Mouse (Mus musculus): ENCODE results near the gene Trhr2.

Trhr2 gene

GRCm38 (mm10) chr8:122360696-122361416 lies at the start of gene Trhr2:
Gene Trhr2, minus strand, starts transcription at chr8:122360746.
- DNase-seq (ENCODE audit: low read depth, low spot score), result no peak

- no peak for DNase-seq (ENCODE audit: low read depth, low spot score)
These were observed 47.1 kb upstream of the Trhr2 start for GRCm38 (mm10) chr8:122407678-122408077.

GRCm38 (mm10) chr8:122405146-122405805 lies 44.7 kb upstream of the Trhr2 start:
- no peak for DNase-seq (ENCODE audit: low read depth, low spot score)

GRCm38 (mm10) chr8:122398186-122398585 lies 37.6 kb upstream of the Trhr2 start:
- no peak for DNase-seq (ENCODE audit: low read depth, low spot score)

- no peak for DNase-seq (ENCODE audit: low read depth, low spot score)
These were observed 34.7 kb upstream of the Trhr2 start for GRCm38 (mm10) chr8:122395291-122395690.

- DNase-seq (ENCODE audit: low read depth, low spot score), result no peak
These were observed 33.2 kb upstream of the Trhr2 start for GRCm38 (mm10) chr8:122393717-122394116.

GRCm38 (mm10) chr8:122390758-122391157 lies 30.2 kb upstream of the Trhr2 start:
- no peak for DNase-seq (ENCODE audit: low read depth, low spot score)

GRCm38 (mm10) chr8:122389357-122389756 lies 28.8 kb upstream of the Trhr2 start:
- peak; percentile 55 for DNase-seq (ENCODE audit: low read depth, low spot score)

- DNase-seq (ENCODE audit: low read depth, low spot score), result no peak
These were observed 22.5 kb upstream of the Trhr2 start for GRCm38 (mm10) chr8:122383039-122383438.

GRCm38 (mm10) chr8:122376365-122377231 lies 16.1 kb upstream of the Trhr2 start, which contains the start of gene Zc3h18:
Gene Zc3h18, plus strand, starts transcription at chr8:122376609.
- DNase-seq (ENCODE audit: low read depth, low spot score), result peak; percentile 97

GRCm38 (mm10) chr8:122375751-122376364 lies 15.3 kb upstream of the Trhr2 start:
- DNase-seq (ENCODE audit: low read depth, low spot score), result no peak

GRCm38 (mm10) chr8:122375320-122375719 lies 14.8 kb upstream of the Trhr2 start:
- DNase-seq (ENCODE audit: low read depth, low spot score), result no peak

GRCm38 (mm10) chr8:122371706-122372105 lies 11.2 kb upstream of the Trhr2 start:
- no peak for DNase-seq (ENCODE audit: low read depth, low spot score)

GRCm38 (mm10) chr8:122369665-122370064 lies 9.1 kb upstream of the Trhr2 start:
- peak; percentile 50 for DNase-seq (ENCODE audit: low read depth, low spot score)

- peak; percentile 15 for DNase-seq (ENCODE audit: low read depth, low spot score)
These were observed 7.9 kb upstream of the Trhr2 start for GRCm38 (mm10) chr8:122368494-122368893.

- DNase-seq (ENCODE audit: low read depth, low spot score), result no peak
These were observed 2.4 kb upstream of the Trhr2 start for GRCm38 (mm10) chr8:122362967-122363366.

GRCm38 (mm10) chr8:122362271-122362670 lies 1.7 kb upstream of the Trhr2 start:
- DNase-seq (ENCODE audit: low read depth, low spot score), result no peak

GRCm38 (mm10) chr8:122359111-122359775 lies 1.3 kb downstream of the Trhr2 start:
- no peak for DNase-seq (ENCODE audit: low read depth, low spot score)

GRCm38 (mm10) chr8:122357641-122358040 lies 2.9 kb downstream of the Trhr2 start:
- no peak for DNase-seq (ENCODE audit: low read depth, low spot score)

- no peak for DNase-seq (ENCODE audit: low read depth, low spot score)
These were observed 3.3 kb downstream of the Trhr2 start for GRCm38 (mm10) chr8:122357202-122357601.
